Mouse (Mus musculus) stomach, embryonic 16.5 days (tissue): ENCODE results near the gene Yy1. TPM values are rescaled to one million over a fixed set of nuclear protein-coding genes. Genes with fewer than 3 reads are reported as not detected.
A peak's percentile ranks its signal among the peaks of the same experiment; 100 is the strongest.

Experiments used
- ATAC-seq: fragments of 200-750 bp; cut with Nextera tagmentation; 2 replicates; pipeline ENCODE4 v1.8.0; 2017; ENCODE audit warnings: moderate number of reproducible peaks, moderate TSS enrichment; ENCODE audit not compliant: insufficient read depth, low FRiP score
- H3K27ac ChIP-seq: fragments of 300-500 bp; sonication (generic); 2 replicates; pipeline ENCODE4 v1.5.1; 2014; ENCODE audit warnings: low read length
- H3K27me3 ChIP-seq: fragments of 300-500 bp; sonication (generic); 2 replicates; pipeline ENCODE4 v1.6.1; 2014; ENCODE audit warnings: low read length, control low read depth, mixed read lengths; ENCODE audit not compliant: control insufficient read depth, insufficient read depth
- H3K36me3 ChIP-seq: fragments of 300-500 bp; sonication (generic); 2 replicates; pipeline ENCODE4 v1.6.1; 2014; ENCODE audit warnings: low read length; ENCODE audit not compliant: control insufficient read depth, insufficient read depth
- H3K4me1 ChIP-seq: fragments of 300-500 bp; sonication (generic); 2 replicates; pipeline ENCODE4 v1.6.1; 2014; ENCODE audit warnings: low read length, control low read depth, mixed read lengths; ENCODE audit not compliant: control insufficient read depth, insufficient read depth
- H3K4me2 ChIP-seq: fragments of 300-500 bp; sonication (generic); 2 replicates; pipeline ENCODE4 v1.6.1; 2014; ENCODE audit warnings: low read depth, low read length, mixed read lengths
- H3K4me3 ChIP-seq: fragments of 300-500 bp; sonication (generic); replicated peaks from 2 replicates; pipeline ENCODE4 v1.5.1; 2014; ENCODE audit warnings: mild to moderate bottlenecking, low read length
- H3K9ac ChIP-seq: fragments of 300-500 bp; sonication (generic); 2 replicates; pipeline ENCODE4 v1.6.1; 2014; ENCODE audit warnings: low read length
- H3K9me3 ChIP-seq: fragments of 300-500 bp; sonication (generic); replicated peaks from 2 replicates; pipeline ENCODE4 v1.6.1; 2016; ENCODE audit warnings: low read length, control low read depth; ENCODE audit not compliant: control insufficient read depth
- WGBS: fragments of 180-500 bp; shearing (Covaris S2); extraction: QIAGEN DNeasy Blood & Tissue Kit; methylation state at CpG from one replicate; pipeline ENCODE4 v1.1.7; 2014; 5-methylcytosine and 5-hydroxymethylcytosine counted together
- polyA plus RNA-seq: library from polyadenylated mRNA; unstranded; fragments of >200 nt; fragmentation: Nextera tagmentation; extraction: Ambion mirVana; gene quantifications from 2 replicates; pipeline ENCODE4 v1.2.1, GENCODE M21; 2015

Yy1 gene
- polyA plus RNA-seq, 1 experiment from 2014 or later, result 14.3 TPM

DNA sequence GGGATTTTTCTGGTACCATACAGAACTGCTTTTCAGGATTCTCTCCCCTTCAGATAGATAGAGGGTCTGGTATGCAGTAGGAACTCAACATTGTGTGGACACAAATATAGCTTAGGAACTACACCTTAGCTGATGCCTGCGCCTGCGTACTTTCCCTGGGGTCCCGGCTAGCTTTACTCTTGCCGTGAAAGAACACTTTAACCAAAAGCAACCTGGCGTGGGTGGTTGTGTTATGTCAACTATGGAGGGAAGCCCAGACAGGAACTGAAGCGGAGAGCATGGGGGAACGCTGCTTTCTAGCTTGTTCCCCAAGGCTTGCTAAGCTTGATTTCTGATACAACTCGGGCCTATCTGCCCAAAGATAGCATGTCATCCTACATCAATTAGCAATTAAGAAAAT, 34.5 kb upstream of the Yy1 start:
- Histone ChIP-seq H3K9me3 (no peaks in the 10 kb centered on the region), H3K4me2 (peak overlapping the region; percentile 78; the same call in 1 of the 2 replicates), H3K36me3 (no peaks in the 10 kb centered on the region), H3K9ac (peak overlapping the region; percentile 43; the same call in 1 of the 2 replicates), H3K27me3 (no peaks in the 10 kb centered on the region), H3K27ac (no peak overlapping the region), H3K4me1 (no peaks in the 10 kb centered on the region), H3K4me3 (peak overlapping the region; percentile 74; the same call in 1 of the 2 replicates)
- ATAC-seq, result no peak
- 68% methylated on average over 8 of the region's 8 CpGs for WGBS

DNA sequence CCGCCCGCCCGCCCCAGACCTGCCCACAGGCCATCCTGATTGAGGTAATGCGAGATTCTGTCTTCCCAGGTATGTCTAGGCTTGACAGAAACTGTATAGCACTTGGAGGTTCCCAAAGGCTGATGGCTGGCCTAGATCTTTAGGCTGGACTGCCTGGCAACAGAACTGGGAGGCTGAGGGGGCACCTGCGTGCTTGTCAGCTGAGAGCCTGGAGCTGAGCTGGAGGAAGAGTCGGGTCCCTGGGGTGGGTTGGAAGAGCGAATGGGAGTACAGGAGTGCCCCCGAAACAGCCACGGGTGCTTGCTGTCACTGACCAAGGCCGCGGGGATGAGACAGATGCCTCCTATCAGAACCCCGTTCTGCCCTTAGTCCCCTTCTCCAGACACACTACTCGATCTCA, 34.1 kb upstream of the Yy1 start:
- Histone ChIP-seq H3K4me2 (no peak overlapping the region), H3K4me1 (no peaks in the 10 kb centered on the region), H3K4me3 (no peak overlapping the region), H3K36me3 (no peaks in the 10 kb centered on the region), H3K9ac (peak overlapping the region; percentile 43; the same call in 1 of the 2 replicates), H3K27ac (no peak overlapping the region), H3K9me3 (no peaks in the 10 kb centered on the region), H3K27me3 (no peaks in the 10 kb centered on the region)
- 83% methylated on average over 13 of the region's 13 CpGs for whole genome bisulfite sequencing
- no peak for ATAC-seq

DNA sequence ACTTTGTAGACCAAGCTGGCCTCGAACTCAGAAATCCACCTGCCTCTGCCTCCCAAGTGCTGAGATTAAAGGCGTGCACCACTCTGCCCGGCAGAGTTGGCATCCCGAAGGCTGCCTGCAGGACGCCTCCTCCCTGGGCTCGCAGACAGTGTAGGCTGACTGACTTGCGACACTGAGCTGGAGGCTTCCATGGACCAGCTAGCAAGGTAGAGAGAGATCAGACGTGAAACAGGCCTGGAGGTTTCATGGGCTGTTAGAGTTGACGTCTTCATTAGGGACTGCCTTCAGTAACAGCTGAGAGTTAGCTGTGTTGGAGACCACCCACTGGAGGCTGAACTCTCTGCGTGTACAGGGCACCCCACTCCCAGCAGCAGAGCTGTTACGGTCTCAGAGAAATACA, 33.5 kb upstream of the Yy1 start:
- 78% methylated on average over 11 of the region's 11 CpGs for WGBS
- no peaks in the 10 kb centered on the region for H3K4me1 ChIP-seq
- H3K27ac ChIP-seq, result no peak overlapping the region
- no peak overlapping the region for H3K9ac ChIP-seq
- H3K36me3 ChIP-seq, result no peaks in the 10 kb centered on the region
- H3K4me2 ChIP-seq, result no peak overlapping the region
- H3K9me3 ChIP-seq, result no peaks in the 10 kb centered on the region
- no peaks in the 10 kb centered on the region for H3K27me3 ChIP-seq
- H3K4me3 ChIP-seq, result no peak overlapping the region
- ATAC-seq, result no peak

DNA sequence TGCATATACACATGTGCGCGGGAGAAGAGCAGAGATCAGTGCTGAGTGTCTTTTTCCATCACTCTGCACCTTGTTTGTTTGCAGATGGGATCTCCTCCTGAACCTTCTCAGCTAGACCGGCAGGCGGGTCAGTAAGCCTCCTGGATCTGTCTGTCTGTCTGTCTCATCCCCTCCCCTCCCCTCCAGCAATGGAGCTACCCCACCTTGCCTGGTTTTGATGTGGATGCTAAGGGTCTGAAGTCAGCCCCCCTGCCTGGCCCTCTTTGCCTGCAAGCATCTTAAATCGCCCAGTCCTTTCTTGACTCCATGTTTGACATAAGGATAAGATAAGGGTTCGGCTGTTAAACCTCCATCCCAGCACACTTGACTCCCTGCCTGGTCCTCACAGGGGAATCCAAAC, 32.8 kb upstream of the Yy1 start:
- 62% methylated on average over 6 of the region's 6 CpGs for WGBS
- Histone ChIP-seq H3K9ac (no peak overlapping the region), H3K9me3 (no peaks in the 10 kb centered on the region), H3K27me3 (no peaks in the 10 kb centered on the region), H3K27ac (no peak overlapping the region), H3K4me3 (no peak overlapping the region), H3K4me1 (no peaks in the 10 kb centered on the region), H3K4me2 (no peak overlapping the region), H3K36me3 (no peaks in the 10 kb centered on the region)
- no peak for ATAC-seq

DNA sequence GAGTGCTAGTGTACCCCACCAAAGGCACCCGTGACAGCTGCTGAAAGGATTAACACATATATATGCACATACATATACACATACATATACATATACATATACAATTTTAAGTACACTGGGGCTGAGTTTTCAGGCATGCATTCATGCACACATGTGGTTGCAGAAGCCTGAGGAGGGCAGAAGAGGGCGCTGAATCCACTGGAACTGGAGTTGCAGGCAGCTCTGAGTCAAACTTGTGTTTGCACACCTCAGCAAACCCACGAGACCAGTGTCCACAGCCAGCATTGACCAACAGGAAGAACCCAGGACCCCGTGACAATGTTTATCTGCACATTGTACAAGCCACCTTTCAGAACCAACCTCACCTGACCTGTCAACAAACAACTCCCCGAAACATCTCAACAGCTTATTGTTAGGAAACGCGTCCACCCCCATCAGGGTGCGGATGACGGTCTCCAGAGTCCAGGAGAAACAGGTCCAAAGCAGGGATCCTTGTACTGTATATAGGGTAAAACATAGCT, 32.2 kb upstream of the Yy1 start:
- H3K27me3 ChIP-seq, result no peaks in the 10 kb centered on the region
- no peak overlapping the region for H3K4me2 ChIP-seq
- ATAC-seq, result no peak
- WGBS, result 60% methylated on average over 9 of the region's 9 CpGs
- no peak overlapping the region; the same call in 1 of the 2 replicates for H3K27ac ChIP-seq
- no peaks in the 10 kb centered on the region for H3K9me3 ChIP-seq
- H3K9ac ChIP-seq, result no peak overlapping the region
- no peaks in the 10 kb centered on the region for H3K36me3 ChIP-seq
- peaks cover 4% of the 10 kb centered on the region; the same call in 1 of the 2 replicates for H3K4me1 ChIP-seq
- H3K4me3 ChIP-seq, result no peak overlapping the region

DNA sequence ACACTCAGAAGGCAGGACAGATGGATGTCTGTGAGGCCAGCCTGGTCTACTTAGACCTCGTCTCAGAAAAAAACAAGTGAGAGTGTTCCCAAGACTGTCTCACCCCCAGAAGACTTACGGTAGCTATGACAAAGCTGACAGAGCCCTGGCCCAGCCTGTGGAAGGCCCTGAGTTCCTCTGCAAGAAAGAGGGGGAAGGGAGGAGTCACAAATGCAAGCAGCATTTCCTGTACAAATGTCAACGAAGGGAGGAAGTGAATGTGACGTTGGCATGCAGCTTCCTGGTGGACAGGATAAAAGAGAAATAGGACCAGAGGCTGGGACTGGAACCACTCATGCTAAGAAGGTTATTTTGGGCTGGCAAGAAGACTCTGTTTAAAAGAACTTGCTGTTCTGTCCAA, 31.6 kb upstream of the Yy1 start:
- H3K36me3 ChIP-seq, result no peaks in the 10 kb centered on the region
- no peak overlapping the region for H3K9ac ChIP-seq
- 36% methylated on average over 4 of the region's 4 CpGs for WGBS
- no peak for ATAC-seq
- H3K4me3 ChIP-seq, result no peak overlapping the region
- peaks cover 9% of the 10 kb centered on the region for H3K4me1 ChIP-seq
- no peak overlapping the region for H3K27ac ChIP-seq
- no peaks in the 10 kb centered on the region for H3K27me3 ChIP-seq
- H3K4me2 ChIP-seq, result no peak overlapping the region
- no peaks in the 10 kb centered on the region for H3K9me3 ChIP-seq

DNA sequence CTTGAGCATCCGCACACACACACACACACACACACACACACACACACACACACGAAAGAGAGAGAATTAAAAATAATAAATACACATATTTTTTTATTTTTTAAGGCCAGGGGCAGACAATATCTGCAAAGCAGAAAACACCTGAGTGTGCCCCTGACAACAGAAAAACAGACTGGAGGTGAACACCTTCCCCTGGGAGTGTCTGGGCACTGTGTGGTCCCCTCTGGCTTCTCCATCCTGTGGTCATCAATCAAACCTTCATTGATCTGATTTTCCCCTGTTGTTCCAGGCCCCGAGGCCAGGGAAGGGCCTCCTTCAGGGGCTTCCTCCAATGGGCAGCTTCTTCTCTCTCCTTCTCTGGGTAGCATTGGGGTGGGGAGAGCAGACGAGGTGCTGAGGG, 31.1 kb upstream of the Yy1 start:
- Histone ChIP-seq H3K4me3 (no peak overlapping the region), H3K4me1 (peaks cover 14% of the 10 kb centered on the region), H3K9ac (no peak overlapping the region), H3K4me2 (no peak overlapping the region), H3K27ac (no peak overlapping the region), H3K27me3 (no peaks in the 10 kb centered on the region), H3K9me3 (no peaks in the 10 kb centered on the region), H3K36me3 (no peaks in the 10 kb centered on the region)
- no peak for ATAC-seq
- 61% methylated on average over 4 of the region's 4 CpGs for WGBS

DNA sequence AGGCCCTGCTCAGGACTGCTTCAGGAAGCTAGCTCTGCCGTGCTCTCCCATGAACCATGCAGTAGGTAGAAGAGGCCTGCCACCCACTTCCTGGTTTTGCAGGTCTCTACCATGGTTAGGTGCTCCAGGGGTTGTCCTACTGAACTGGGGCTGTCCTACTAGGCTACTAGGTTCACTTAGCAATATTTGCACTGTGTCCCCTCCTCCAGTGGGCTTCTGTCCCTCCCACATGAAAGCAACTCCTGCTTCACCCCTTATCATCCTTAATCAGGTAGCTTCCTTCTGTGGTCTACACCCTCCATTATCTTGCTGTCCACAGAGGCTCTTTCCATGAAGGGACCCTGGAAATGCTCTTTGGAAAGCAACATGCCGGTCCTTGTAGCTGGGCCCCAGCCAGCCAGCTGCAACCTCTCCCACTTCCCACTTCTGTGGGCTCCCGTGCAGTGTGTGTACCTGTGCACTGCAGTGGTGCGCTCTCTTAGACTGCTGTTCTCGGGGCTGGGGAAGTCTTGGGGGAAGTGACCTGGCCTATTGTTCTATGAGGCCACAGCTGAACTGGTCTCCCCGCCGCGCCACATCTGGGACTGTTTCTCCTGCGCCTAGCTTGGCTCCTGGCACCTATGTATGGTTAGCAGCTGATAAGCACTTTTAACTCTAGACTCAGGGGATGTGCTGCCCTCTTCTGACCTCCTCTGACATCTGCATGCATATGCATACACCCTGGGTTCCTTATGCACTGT, 29.5 kb upstream of the Yy1 start:
- no peaks in the 10 kb centered on the region for H3K9me3 ChIP-seq
- H3K36me3 ChIP-seq, result no peaks in the 10 kb centered on the region
- peaks cover 17% of the 10 kb centered on the region for H3K4me1 ChIP-seq
- WGBS, result 51% methylated on average over 9 of the region's 9 CpGs
- H3K27me3 ChIP-seq, result no peaks in the 10 kb centered on the region
- H3K9ac ChIP-seq, result 0 out of 2 replicates have a peak overlapping the region, but pooled peaks have one; percentile 25
- H3K4me3 ChIP-seq, result no peak overlapping the region
- no peak overlapping the region for H3K4me2 ChIP-seq
- no peak overlapping the region; the same call in 1 of the 2 replicates for H3K27ac ChIP-seq
- peak; percentile 41 for ATAC-seq

DNA sequence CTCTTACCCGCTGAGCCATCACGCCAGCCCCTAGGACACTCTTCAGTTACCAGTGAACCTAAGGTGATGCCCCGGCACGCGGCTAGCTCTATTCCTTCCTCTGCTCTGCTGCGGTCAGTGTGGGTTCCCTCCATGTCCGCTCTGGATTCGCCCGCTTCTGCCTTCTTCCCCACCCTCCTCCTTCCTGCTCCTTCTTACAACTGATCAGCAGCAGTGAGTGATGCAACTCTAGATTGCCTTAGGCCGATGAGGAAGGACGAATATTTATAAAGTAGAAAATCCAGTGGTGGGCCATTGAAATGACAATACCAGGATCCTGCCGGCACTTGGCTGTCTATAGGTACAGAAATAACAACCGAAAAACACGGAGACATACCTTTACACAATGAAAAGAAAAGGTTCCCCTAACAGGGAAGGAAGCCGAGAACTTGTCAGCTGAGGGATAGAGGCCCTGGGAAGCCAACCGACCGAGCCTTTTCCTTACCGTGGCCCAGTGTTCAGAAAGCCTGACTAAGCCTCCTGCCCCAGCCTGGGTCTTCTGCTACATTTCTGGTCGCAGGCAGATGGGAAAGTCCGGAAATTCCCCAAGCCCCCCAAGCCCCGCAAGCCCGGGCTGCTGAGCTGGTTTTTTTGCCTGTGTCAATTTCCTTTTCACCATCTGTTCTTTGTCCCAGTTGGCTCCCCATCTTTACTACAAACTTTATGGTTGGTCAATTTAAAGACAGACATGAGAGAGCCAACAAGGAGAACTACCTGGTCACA, 27.7 kb upstream of the Yy1 start:
- peak overlapping the region; percentile 74 for H3K4me2 ChIP-seq
- 72% methylated on average over 22 of the region's 22 CpGs for WGBS
- peak overlapping the region; percentile 72 for H3K9ac ChIP-seq
- peak overlapping the region; percentile 46 for H3K4me3 ChIP-seq
- H3K27me3 ChIP-seq, result no peaks in the 10 kb centered on the region
- no peak for ATAC-seq
- H3K4me1 ChIP-seq, result peaks cover 17% of the 10 kb centered on the region
- no peaks in the 10 kb centered on the region for H3K36me3 ChIP-seq
- H3K9me3 ChIP-seq, result no peaks in the 10 kb centered on the region
- H3K27ac ChIP-seq, result peak overlapping the region; percentile 92
